Mouse (Mus musculus) liver, adult 2 months (tissue): Measurements from ENCODE around the gene Tia1. TPM values are rescaled to one million over a fixed set of nuclear protein-coding genes. Genes with fewer than 3 reads are reported as not detected.

Experiments
- DNase-seq: peaks from one replicate; pipeline ENCODE4 v3.0.0-alpha.2; 2011; ENCODE audit warnings: low read depth, low spot score; ENCODE audit errors: extremely low read depth
- H3K27ac ChIP-seq: fragments of 200-500 bp; replicated peaks from 2 replicates; pipeline ENCODE4 v1.5.1; 2012; ENCODE audit warnings: low read depth, mild to moderate bottlenecking, control low read depth, inconsistent platforms, low read length; ENCODE audit not compliant: insufficient read depth
- H3K27me3 ChIP-seq: fragments of 200-500 bp; 2 replicates; pipeline ENCODE4 v1.6.1; 2012; ENCODE audit warnings: mild to moderate bottlenecking, moderate library complexity, low read length, inconsistent platforms; ENCODE audit not compliant: control insufficient read depth, insufficient read depth
- H3K36me3 ChIP-seq: fragments of 200-500 bp; 2 replicates; pipeline ENCODE4 v1.6.1; 2012; ENCODE audit warnings: low read length, inconsistent platforms; ENCODE audit not compliant: control insufficient read depth, insufficient read depth
- H3K4me1 ChIP-seq: fragments of 200-500 bp; 2 replicates; pipeline ENCODE4 v1.6.1; 2011; ENCODE audit warnings: low read length; ENCODE audit not compliant: control insufficient read depth, insufficient read depth
- H3K4me3 ChIP-seq: fragments of 200-500 bp; 2 replicates; pipeline ENCODE4 v1.5.1; 2011; ENCODE audit warnings: low read depth, mild to moderate bottlenecking, control low read depth, low read length, moderate library complexity; ENCODE audit not compliant: insufficient read depth
- H3K79me2 ChIP-seq: fragments of 200-500 bp; 2 replicates; pipeline ENCODE4 v1.6.1; 2012; ENCODE audit warnings: inconsistent platforms, mild to moderate bottlenecking, low read length, moderate library complexity; ENCODE audit not compliant: control insufficient read depth, insufficient read depth
- H3K9ac ChIP-seq: fragments of 200-500 bp; 2 replicates; pipeline ENCODE4 v1.6.1; 2012; ENCODE audit warnings: low read depth, mild to moderate bottlenecking, control low read depth, inconsistent platforms, low read length
- CTCF ChIP-seq: fragments of 200-500 bp; IDR thresholded peaks from 2 replicates; pipeline ENCODE4 v1.5.1; 2011; ENCODE audit warnings: low read depth, low read length, control low read depth
- POLR2A ChIP-seq: fragments of 200-500 bp; IDR thresholded peaks from 2 replicates; pipeline ENCODE4 v1.6.1; 2011; ENCODE audit warnings: low read length, control low read depth; ENCODE audit not compliant: insufficient read depth; ENCODE audit errors: extremely low read depth
- WGBS: fragments of 180-500 bp; shearing (Covaris S2); methylation state at CpG from one replicate; pipeline ENCODE4 v1.1.7; 2018; 5-methylcytosine and 5-hydroxymethylcytosine counted together
- polyA plus RNA-seq: library from polyadenylated mRNA; depleted of rRNA; stranded (reverse); fragments of >200 nt; gene quantifications from 2 replicates; pipeline ENCODE4 v1.2.3, GENCODE M21; 2012; rRNA removed
- total RNA-seq: library from RNA; depleted of rRNA; stranded (reverse); fragments of >200 nt; gene quantifications from 2 replicates; pipeline ENCODE4 v1.2.3, GENCODE M21; 2014; rRNA removed

Gene Tia1
- 10.9 and 13.6 TPM in 2 replicates for total RNA-seq
- polyA plus RNA-seq: 2.7 and 4.0 TPM in 2 replicates

- TF ChIP-seq CTCF (no peak), POLR2A (0 out of 2 replicates have a peak, but pooled peaks have one; percentile 15)
Measured at GRCm38 (mm10) chr6:86404100-86404861, at the start of gene Tia1. Gene Tia1, plus strand, starts transcription at chr6:86404219.

GRCm38 (mm10) chr6:86354948-86355347, 49.1 kb upstream of the Tia1 start:
- Histone ChIP-seq H3K4me3 (no peak overlapping the region), H3K27ac (no peak overlapping the region), H3K27me3 (no peaks in the 10 kb centered on the region), H3K4me1 (no peaks in the 10 kb centered on the region), H3K79me2 (no peaks in the 10 kb centered on the region), H3K36me3 (no peaks in the 10 kb centered on the region), H3K9ac (no peak overlapping the region)
- WGBS: 91% methylated on average over 3 of the region's 3 CpGs
- peak; percentile 14; the same call in 1 of the 2 replicates for TF ChIP-seq CTCF
- TF ChIP-seq POLR2A: no peak
- DNase-seq: no peak

More at GRCm38 (mm10) chr6:86404100-86404861, at the start of gene Tia1:
- whole genome bisulfite sequencing: 1% methylated on average over 62 of the region's 62 CpGs
- Histone ChIP-seq H3K79me2 (peaks cover 4% of the 10 kb centered on the region; the same call in 1 of the 2 replicates), H3K36me3 (no peaks in the 10 kb centered on the region), H3K9ac (peak within 1 kb of the TSS; percentile 90), H3K4me1 (peaks cover 10% of the 10 kb centered on the region), H3K27me3 (no peaks in the 10 kb centered on the region), H3K27ac (peak within 1 kb of the TSS; percentile 74), H3K4me3 (peak within 1 kb of the TSS; percentile 93)
- DNase-seq: peak; percentile 90

GRCm38 (mm10) chr6:86356956-86357355, 47.1 kb upstream of the Tia1 start:
- no peak for DNase-seq
- no peak for TF ChIP-seq POLR2A
- no peak for TF ChIP-seq CTCF
- no peaks in the 10 kb centered on the region for H3K79me2 ChIP-seq
- no peaks in the 10 kb centered on the region for H3K4me1 ChIP-seq
- no peak overlapping the region for H3K27ac ChIP-seq
- no peak overlapping the region for H3K9ac ChIP-seq
- H3K27me3 ChIP-seq: no peaks in the 10 kb centered on the region
- H3K4me3 ChIP-seq: no peak overlapping the region
- WGBS: 86% methylated on average over 9 of the region's 9 CpGs
- no peaks in the 10 kb centered on the region for H3K36me3 ChIP-seq

GRCm38 (mm10) chr6:86360691-86361090, 43.3 kb upstream of the Tia1 start:
- Histone ChIP-seq H3K4me1 (peaks cover 2% of the 10 kb centered on the region; the same call in 1 of the 2 replicates), H3K79me2 (no peaks in the 10 kb centered on the region), H3K27me3 (no peaks in the 10 kb centered on the region), H3K9ac (no peak overlapping the region), H3K4me3 (no peak overlapping the region), H3K36me3 (no peaks in the 10 kb centered on the region), H3K27ac (no peak overlapping the region)
- WGBS: 53% methylated on average over 7 of the region's 7 CpGs
- DNase-seq: no peak
- TF ChIP-seq CTCF (no peak), POLR2A (no peak)

GRCm38 (mm10) chr6:86361373-86361772, 42.6 kb upstream of the Tia1 start:
- TF ChIP-seq CTCF (no peak), POLR2A (no peak)
- H3K79me2 ChIP-seq: no peaks in the 10 kb centered on the region
- H3K4me3 ChIP-seq: no peak overlapping the region
- no peak overlapping the region for H3K9ac ChIP-seq
- no peaks in the 10 kb centered on the region for H3K36me3 ChIP-seq
- no peaks in the 10 kb centered on the region for H3K27me3 ChIP-seq
- H3K4me1 ChIP-seq: peaks cover 2% of the 10 kb centered on the region; the same call in 1 of the 2 replicates
- 93% methylated on average over 7 of the region's 7 CpGs for WGBS
- no peak overlapping the region for H3K27ac ChIP-seq
- DNase-seq: no peak
